Comparison of ENCODE assay signal across 8 mouse cellular contexts in the genomic region with DNA sequence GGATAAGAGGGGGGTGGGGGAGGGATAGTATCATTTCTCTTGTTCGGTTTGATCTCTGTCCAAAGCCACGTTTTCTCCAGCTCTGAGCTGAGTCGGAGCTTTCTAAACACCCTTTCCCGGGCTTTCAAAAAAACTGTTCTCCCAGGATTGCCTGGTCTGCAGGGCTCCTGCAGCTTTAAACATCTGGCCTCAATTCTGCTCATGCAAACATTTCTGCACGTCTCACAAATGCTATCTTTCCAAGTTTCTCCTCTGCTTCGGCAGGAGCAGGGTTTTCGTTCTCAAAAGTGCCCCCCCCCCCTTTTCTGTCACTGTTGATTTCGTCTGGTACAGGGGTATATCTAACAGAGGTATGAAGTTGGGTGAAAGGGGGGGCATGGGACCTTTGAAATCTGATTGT. TPM values are rescaled to one million over a fixed set of nuclear protein-coding genes. Genes with fewer than 3 reads are reported as not detected.
A peak's percentile ranks its signal among the peaks of the same experiment; 100 is the strongest.
DNase-seq lines count a peak whose midpoint lies in the region; ATAC-seq lines count a peak whose summit lies in the region.
"Had no signal": no experiment of that assay in that cellular context is flagged by ENCODE, and none has a peak within 500 bp of the region (broad histone marks: within the 10 kb centered on the region; RNA-seq: fewer than 3 reads in every experiment).

No protein-coding gene starts in this region.

- WGBS in hindbrain, embryonic 15.5 days: 41% methylated on average over 8 of the region's 8 CpGs
- 63% methylated on average over 8 of the region's 8 CpGs for WGBS in hindbrain, embryonic 13.5 days
- WGBS in neural tube, embryonic 15.5 days: 52% methylated on average over 8 of the region's 8 CpGs

- H3K4me2 ChIP-seq in hindbrain, embryonic 15.5 days: no peak overlapping the region
- H3K4me2 ChIP-seq in hindbrain, embryonic 13.5 days: no peak overlapping the region
- no peak overlapping the region for H3K4me2 ChIP-seq in neural tube, embryonic 15.5 days

- peak overlapping the region; percentile 28 for H3K27ac ChIP-seq in hindbrain, embryonic 15.5 days (replicated peaks)
- no peak overlapping the region for H3K27ac ChIP-seq in hindbrain, embryonic 13.5 days
- peak overlapping the region; percentile 41 for H3K27ac ChIP-seq in neural tube, embryonic 15.5 days (replicated peaks)

- ATAC-seq in hindbrain, embryonic 15.5 days (ENCODE audit: low FRiP score, low read depth): no peak
- no peak for ATAC-seq in hindbrain, embryonic 13.5 days (ENCODE audit: low FRiP score)
- no peak for ATAC-seq in neural tube, embryonic 15.5 days (ENCODE audit: low FRiP score)

- H3K9ac ChIP-seq in hindbrain, embryonic 15.5 days: no peak overlapping the region
- H3K9ac ChIP-seq in hindbrain, embryonic 13.5 days: no peak overlapping the region
- no peak overlapping the region for H3K9ac ChIP-seq in neural tube, embryonic 15.5 days (replicated peaks)

- H3K27me3 ChIP-seq in hindbrain, embryonic 15.5 days: no peaks in the 10 kb centered on the region
- no peaks in the 10 kb centered on the region for H3K27me3 ChIP-seq in hindbrain, embryonic 13.5 days
- H3K27me3 ChIP-seq in neural tube, embryonic 15.5 days (replicated peaks): no peaks in the 10 kb centered on the region

- H3K4me3 ChIP-seq in hindbrain, embryonic 15.5 days: no peak overlapping the region
- H3K4me3 ChIP-seq in hindbrain, embryonic 13.5 days: no peak overlapping the region
- no peak overlapping the region for H3K4me3 ChIP-seq in neural tube, embryonic 15.5 days (replicated peaks)

- H3K36me3 ChIP-seq in hindbrain, embryonic 15.5 days: peaks cover 57% of the 10 kb centered on the region
- peaks cover 67% of the 10 kb centered on the region for H3K36me3 ChIP-seq in hindbrain, embryonic 13.5 days
- H3K36me3 ChIP-seq in neural tube, embryonic 15.5 days: peaks cover 56% of the 10 kb centered on the region

- H3K9me3 ChIP-seq in hindbrain, embryonic 15.5 days: no peaks in the 10 kb centered on the region
- no peaks in the 10 kb centered on the region for H3K9me3 ChIP-seq in hindbrain, embryonic 13.5 days
- H3K9me3 ChIP-seq in neural tube, embryonic 15.5 days (replicated peaks): no peaks in the 10 kb centered on the region

- no peak for DNase-seq in neural tube, embryonic 10.5 days (ENCODE audit: extremely low spot score, low spot score)
- peak; percentile 56 for DNase-seq in forelimb bud, embryonic 11.5 days (ENCODE audit: low read depth, low spot score)
- no peak for DNase-seq in ovary, postnatal 14 days (ENCODE audit: low spot score)
- DNase-seq in natural killer cell, adult 2 months (ENCODE audit: low spot score in 2 of 2): no peak

- H3K4me1 ChIP-seq in hindbrain, embryonic 15.5 days (replicated peaks): peaks cover 11% of the 10 kb centered on the region
- H3K4me1 ChIP-seq in hindbrain, embryonic 13.5 days (replicated peaks): 0 out of 2 replicates have a peak, but pooled peaks cover 10% of the 10 kb centered on the region
- H3K4me1 ChIP-seq in neural tube, embryonic 15.5 days: peaks cover 18% of the 10 kb centered on the region

RNA-seq across cellular contexts. Expression of gene Rtl1, which starts 3.9 kb away (rescaled TPM):
- 1.8 and 1.9 TPM in 2 replicates for polyA plus RNA-seq in hindbrain, embryonic 15.5 days (2015; fragmentation: Nextera tagmentation; extraction: Ambion mirVana)
- polyA plus RNA-seq in hindbrain, embryonic 13.5 days (2015; fragmentation: Nextera tagmentation; extraction: Ambion mirVana): 1.5 and 2.1 TPM in 2 replicates
- polyA plus RNA-seq in neural tube, embryonic 15.5 days (2015; fragmentation: Nextera tagmentation; extraction: Ambion mirVana): 1.7 and 2.6 TPM in 2 replicates
- polyA plus RNA-seq: spleen, adult 2 months had no signal
